Mouse (Mus musculus): Measurements from ENCODE around the gene Wbp2.

GRCm38 (mm10) chr11:116110131-116110530 lies 23.3 kb upstream of the Wbp2 start:
- TF ChIP-seq CTCF (IDR thresholded peaks at IDR 0.05; ENCODE audit: low read depth, low read length) (no peak), GATA1 (IDR thresholded peaks at IDR 0.05; ENCODE audit: borderline replicate concordance, low read length) (no peak)

Measured in G1E (cell line).